Mouse (Mus musculus) olfactory bulb, adult 2 months (tissue): ENCODE results near the gene 4930402H24Rik.

Experiments used
- CTCF ChIP-seq: fragments of 200-500 bp; IDR thresholded peaks from 2 replicates; pipeline ENCODE4 v1.5.1; 2012; ENCODE audit warnings: low read depth, mild to moderate bottlenecking, low read length, moderate library complexity; ENCODE audit not compliant: insufficient read depth
- POLR2A ChIP-seq: fragments of 200-500 bp; IDR thresholded peaks from 2 replicates; pipeline ENCODE4 v1.6.1; 2012; ENCODE audit warnings: mild to moderate bottlenecking, low read depth, low read length, moderate library complexity; ENCODE audit not compliant: insufficient read depth

DNA sequence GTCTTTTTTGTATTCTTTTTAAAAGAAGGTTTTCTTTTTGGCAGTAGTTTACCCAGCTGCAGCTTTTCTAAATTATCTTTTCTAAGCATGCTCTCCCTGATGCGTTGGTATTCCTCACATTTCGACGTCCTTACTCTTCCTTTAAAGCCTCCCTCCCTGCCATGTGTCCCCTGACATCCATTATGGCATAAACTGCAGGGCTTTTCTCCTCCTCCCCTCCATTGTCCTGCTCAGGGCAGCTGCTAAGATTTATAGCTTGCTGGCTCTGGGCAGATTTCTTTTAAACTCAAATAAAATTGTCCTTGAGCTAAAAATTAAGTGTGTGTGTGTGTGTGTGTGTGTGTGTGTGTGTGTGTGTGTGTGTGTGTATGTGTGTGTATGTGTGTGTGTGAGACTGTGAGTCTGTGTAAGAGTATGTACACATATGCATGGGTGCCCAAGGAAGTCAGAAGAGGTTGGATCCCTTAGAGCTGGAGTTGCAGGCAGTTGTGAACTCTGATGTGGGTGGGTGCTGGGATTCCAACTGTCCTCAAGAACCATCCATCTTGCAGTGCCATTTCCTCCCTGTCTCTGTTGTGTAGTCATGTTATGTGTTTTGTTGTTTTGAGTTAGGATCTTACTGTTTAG, 10.4 kb upstream of the 4930402H24Rik start:
- TF ChIP-seq CTCF (no peak), POLR2A (no peak)
